Mouse (Mus musculus): Measurements from ENCODE around the gene Fam114a2.
"Not testable (repeated sequence)": the region's sequence is repeated elsewhere in the genome, so short reads cannot be mapped to it uniquely, and the experiment has no call there.

Fam114a2 gene

GRCm38 (mm10) chr11:57518091-57518750, at the start of gene Fam114a2, which contains the start of gene Mfap3:
Gene Fam114a2 (minus strand): TSS chr11:57518617.
Gene Mfap3 (plus strand): TSS chr11:57518664.
- peak; percentile 94 for DNase-seq (ENCODE audit: low read depth)

- no peak for DNase-seq (ENCODE audit: low read depth)
Observed at GRCm38 (mm10) chr11:57566091-57567035, 47.9 kb upstream of the Fam114a2 start.

GRCm38 (mm10) chr11:57564564-57564963, 46.1 kb upstream of the Fam114a2 start:
- no peak for DNase-seq (ENCODE audit: low read depth)

- DNase-seq (ENCODE audit: low read depth): not testable (repeated sequence)
Observed at GRCm38 (mm10) chr11:57557936-57558335, 39.5 kb upstream of the Fam114a2 start.

DNA sequence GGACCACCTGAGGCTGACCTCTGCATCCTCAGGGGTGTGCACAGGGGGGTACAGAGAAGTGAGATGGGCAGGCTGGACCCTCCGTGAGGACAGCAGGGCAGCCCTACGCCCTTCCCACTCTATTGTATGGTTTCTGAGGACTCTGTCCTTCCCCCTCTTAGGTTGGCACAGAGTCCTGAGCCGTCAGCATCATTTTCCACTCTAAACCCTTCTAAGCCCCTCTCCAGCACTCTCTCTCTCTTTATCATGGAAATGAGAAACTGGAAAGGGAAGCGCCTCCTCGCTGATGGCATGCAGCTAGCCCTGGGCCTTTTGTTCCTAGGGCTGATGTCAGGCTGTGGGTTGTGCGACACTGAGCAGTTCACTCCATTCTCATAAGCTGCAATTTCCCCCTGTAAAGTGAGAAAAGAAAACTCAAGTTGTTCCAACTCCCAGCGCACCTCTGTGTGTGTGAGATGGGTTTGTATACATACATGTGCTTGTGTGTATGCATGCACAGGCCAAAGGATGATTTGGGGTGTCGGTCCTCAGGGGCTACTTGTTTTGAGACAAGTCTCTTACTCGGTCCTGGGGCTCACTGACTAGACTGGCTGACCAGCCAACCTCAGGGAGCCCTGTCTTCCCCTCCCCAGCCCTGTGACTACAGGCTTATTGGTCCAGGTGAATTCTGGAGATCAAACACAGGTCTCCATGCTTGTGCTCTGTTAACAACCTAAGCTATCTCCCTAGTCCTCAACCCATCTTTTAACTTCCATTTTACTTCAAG, 34.8 kb upstream of the Fam114a2 start:
- DNase-seq (ENCODE audit: low read depth): no peak

DNA sequence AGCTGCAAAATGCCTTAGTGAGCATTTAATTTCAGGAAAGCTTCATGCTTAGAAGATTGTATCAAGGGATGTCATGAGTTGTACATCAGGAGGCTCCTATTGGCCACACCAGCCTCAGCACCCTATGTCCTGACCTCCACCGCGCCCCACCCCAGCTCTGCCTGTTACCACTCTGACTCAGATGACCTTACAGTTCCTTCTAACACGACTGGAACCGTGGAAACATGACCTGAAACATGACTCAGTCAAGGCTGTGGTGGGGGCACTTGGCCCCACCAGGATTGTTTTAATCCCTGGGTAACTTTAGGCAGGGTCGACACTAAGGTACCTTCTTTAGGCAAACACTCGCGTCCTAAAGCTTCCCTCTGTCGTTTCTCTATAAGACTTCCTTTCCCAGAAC, 32.6 kb upstream of the Fam114a2 start:
- no peak for DNase-seq (ENCODE audit: low read depth)

GRCm38 (mm10) chr11:57550230-57550629, 31.8 kb upstream of the Fam114a2 start:
- no peak for DNase-seq (ENCODE audit: low read depth)

DNA sequence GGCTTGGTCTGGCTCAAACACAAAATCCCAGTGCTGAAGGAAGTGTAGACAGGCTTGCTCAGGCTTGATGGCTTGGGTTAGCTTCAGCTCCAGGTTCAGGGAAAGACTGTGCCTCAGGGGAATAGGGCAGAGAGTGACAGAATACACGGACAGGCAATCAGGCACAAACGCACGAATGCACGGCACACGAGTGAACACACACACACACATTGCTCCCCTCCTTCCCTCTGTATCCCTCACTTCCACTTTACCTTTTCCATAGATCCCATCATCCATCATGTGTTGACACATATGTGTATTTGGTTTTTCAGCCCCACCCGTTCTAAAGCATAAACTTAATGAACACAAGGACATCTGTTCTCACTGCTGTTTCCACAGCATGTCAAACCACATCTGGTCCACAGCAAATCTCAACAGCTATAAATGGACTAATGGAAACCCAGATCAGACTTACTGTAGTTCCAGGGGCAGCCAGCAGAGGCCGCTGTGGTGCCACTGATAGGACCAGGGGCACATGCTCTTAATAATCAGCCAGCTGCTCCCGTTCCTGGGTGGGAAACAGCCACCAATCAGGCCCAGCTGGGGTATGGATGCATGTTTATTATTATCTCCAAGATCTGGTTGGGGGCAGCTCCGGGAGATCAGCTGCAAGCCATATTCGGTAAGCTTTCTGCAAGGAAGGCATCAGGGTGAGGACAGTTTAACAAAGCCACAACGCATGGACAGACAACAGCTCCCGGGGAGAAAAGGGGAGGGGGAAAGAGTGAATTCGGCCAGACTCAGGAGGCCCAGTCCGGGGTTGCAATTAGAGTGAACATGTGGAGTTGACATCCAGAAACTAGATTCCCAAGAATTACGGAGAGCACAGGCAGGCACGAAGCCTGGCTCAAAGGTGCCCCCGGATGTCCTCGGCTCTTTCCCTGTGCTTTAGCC, 30.5 kb upstream of the Fam114a2 start:
- peak; percentile 88 for DNase-seq (ENCODE audit: low read depth)

DNA sequence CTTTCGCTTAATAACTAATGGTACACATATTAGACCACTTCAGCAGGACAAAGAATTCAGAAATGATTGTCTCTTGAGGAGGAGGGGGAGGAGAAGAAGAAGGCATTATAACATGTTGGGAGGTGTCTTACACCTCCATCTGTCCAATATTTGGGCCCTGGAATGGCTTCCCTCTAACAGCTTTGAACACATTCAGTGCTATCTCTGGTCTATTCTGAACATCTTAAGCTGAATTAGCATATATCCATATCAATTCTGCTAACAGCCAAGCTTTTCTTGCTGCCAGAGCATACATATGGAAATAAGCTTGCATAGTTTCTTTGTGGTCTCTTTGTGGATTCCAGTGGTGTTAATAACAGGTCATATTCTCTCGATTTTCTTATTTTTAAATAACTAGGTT, 22.3 kb upstream of the Fam114a2 start:
- no peak for DNase-seq (ENCODE audit: low read depth)

DNA sequence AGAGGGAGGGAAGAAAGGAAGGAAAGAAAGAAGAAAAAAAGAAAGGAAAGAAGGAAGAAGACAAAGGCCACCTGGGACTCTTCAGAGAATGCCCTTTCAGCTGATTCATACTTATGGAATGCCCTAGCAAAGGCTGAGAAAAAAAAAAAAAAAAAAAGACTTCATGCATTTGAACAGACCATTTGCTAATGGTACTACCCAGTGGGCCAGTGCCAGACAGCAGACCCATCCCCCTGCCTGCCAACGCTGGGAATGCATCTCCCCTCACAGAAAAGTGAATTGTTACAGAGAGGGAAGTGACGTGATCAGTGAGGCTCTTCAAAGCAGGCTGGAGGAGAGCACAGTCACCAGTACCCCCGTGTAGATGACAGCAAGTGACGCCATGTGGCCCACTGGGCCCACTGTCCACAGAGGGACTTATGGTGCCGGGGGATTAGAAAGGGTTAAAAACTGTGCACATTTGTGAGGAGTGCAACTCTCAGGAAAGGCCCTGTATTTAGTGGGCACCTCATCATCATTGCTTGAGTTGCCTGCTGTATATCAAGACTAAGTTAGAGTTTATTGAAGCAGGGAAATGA, 21.5 kb upstream of the Fam114a2 start:
- no peak for DNase-seq (ENCODE audit: low read depth)

- DNase-seq (ENCODE audit: low read depth): no peak
Observed at GRCm38 (mm10) chr11:57535912-57536311, 17.5 kb upstream of the Fam114a2 start.

DNA sequence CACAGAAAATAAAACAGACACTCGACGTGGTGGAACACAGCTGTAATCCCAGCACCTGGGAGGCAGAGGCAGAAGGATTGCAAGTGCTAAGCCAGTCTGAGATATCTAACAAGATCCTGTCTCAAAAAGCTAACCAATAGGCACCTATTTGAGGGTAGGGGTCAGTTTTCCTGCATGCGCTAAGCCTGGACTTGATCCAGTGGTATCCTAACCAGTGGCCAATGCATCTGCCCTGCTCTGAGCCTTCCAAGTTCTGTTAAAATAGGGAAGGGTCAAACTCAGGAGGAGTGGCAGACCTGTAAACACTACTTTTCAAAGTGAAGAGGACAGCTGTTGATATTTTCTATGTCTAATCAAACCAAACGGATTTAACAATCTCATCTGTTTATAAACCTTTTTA, 13.9 kb upstream of the Fam114a2 start:
- DNase-seq (ENCODE audit: low read depth): no peak

GRCm38 (mm10) chr11:57531300-57531950, 13.0 kb upstream of the Fam114a2 start:
- no peak for DNase-seq (ENCODE audit: low read depth)

GRCm38 (mm10) chr11:57529111-57529510, 10.7 kb upstream of the Fam114a2 start:
- DNase-seq (ENCODE audit: low read depth): no peak

- no peak for DNase-seq (ENCODE audit: low read depth)
Observed at GRCm38 (mm10) chr11:57527506-57527905, 9.1 kb upstream of the Fam114a2 start.

DNA sequence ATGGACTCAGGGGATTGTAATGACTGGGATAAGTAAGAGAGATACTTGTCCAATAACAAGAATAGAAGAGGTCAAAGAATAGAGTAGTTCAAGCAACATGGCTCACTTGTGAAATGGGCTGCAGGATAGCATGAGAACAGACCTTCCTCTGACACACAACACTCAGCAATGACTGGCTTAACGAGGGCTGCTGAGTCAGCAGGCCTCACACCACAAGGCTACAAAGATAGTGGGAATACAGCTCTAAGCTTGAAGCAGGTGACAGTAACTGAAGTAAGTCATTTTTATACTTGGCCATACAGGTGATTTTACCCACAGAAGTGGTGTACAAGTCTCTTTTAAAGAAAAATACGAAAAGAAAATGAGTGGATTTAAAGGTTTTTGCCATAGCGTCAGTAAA, 7.5 kb upstream of the Fam114a2 start:
- no peak for DNase-seq (ENCODE audit: low read depth)

DNA sequence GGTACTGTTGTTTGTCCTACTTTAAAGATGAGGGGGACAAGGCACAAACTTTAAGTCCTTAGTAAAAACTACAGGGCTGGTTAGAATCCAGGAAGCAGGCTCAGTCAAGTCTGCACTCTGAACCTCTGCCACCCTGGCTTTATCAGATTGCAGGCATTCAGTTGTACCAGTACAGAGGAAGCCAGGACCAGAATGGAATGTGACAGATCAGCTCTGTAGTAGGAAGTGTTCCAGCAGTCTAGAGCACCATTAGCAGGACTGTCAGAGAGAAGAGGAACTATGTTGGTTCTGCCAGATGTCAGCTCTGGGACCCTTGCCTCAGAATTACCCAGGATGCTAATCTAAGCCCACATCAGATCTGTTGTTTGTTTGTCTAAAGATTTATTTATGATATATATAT, 6.2 kb upstream of the Fam114a2 start:
- DNase-seq (ENCODE audit: low read depth): no peak

DNA sequence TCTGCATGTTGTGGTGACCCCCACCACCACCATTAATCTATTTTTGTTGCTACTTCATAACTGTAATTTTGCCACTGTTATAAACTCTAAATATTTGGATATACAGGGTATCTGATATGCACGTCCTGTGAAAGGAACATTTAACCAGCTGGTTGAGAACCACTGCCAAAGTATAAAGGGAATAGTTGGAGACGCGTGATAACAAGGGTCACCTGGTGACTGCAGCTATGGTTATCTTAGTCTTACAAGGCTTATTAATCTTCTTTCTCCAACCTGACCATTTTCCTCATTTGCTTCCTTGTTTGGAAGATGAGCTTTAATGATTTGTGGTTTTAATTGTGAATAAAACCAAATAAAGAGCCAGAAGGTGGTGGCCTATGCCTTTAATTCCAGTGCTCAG, 5.0 kb upstream of the Fam114a2 start:
- DNase-seq (ENCODE audit: low read depth): no peak

GRCm38 (mm10) chr11:57522046-57522445, 3.6 kb upstream of the Fam114a2 start:
- DNase-seq (ENCODE audit: low read depth): no peak

GRCm38 (mm10) chr11:57521206-57521605, 2.8 kb upstream of the Fam114a2 start:
- DNase-seq (ENCODE audit: low read depth): no peak
